In the genomic region with DNA sequence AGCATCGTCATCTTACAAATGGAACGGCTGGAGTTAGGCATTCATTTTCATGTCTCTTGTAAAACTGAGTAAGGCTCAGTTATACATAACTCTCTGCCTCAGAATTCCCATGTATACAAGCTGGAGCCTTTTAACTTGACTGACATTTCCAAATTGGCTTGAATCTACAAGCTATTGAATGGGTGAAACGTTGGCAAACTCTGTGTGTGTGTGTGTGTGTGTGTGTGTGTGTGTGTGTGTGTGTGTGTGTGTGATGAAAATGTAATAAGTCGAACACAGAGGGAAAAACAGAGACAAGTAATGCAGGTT, we compare ENCODE assay signal across 20 mouse cellular contexts.
DNase-seq lines count a peak whose midpoint lies in the region; ATAC-seq and TF ChIP-seq lines count a peak whose summit lies in the region.
"Had no signal": no experiment of that assay in that cellular context is flagged by ENCODE, and none has a peak within 500 bp of the region (broad histone marks: within the 10 kb centered on the region; RNA-seq: fewer than 3 reads in every experiment).

No protein-coding gene starts in this region.

- peaks cover 37% of the 10 kb centered on the region for H3K36me3 ChIP-seq in heart, embryonic 12.5 days
- 0 out of 2 replicates have a peak, but pooled peaks cover 8% of the 10 kb centered on the region for H3K36me3 ChIP-seq in hindbrain, embryonic 16.5 days (ENCODE audit: control insufficient read depth, insufficient read depth, low read length)
- peaks cover 58% of the 10 kb centered on the region for H3K36me3 ChIP-seq in hindbrain, embryonic 14.5 days (replicated peaks; ENCODE audit: control insufficient read depth, insufficient read depth)

- H3K9me3 ChIP-seq in heart, embryonic 12.5 days (replicated peaks): no peaks in the 10 kb centered on the region
- H3K9me3 ChIP-seq in hindbrain, embryonic 16.5 days (ENCODE audit: control insufficient read depth, low read length): no peaks in the 10 kb centered on the region
- H3K9me3 ChIP-seq in hindbrain, embryonic 14.5 days (ENCODE audit: control insufficient read depth, low read length): no peaks in the 10 kb centered on the region
- H3K9me3 ChIP-seq: hindbrain, embryonic 10.5 days; stomach, embryonic 15.5 days had no signal

- no peak for TF ChIP-seq CTCF in brain, embryonic 14.5 days (IDR thresholded peaks at IDR 0.05; ENCODE audit: borderline replicate concordance, extremely low read depth, insufficient read depth, insufficient read length)

- H3K9ac ChIP-seq in heart, embryonic 12.5 days: 0 out of 2 replicates have a peak overlapping the region, but pooled peaks have one; percentile 7
- H3K9ac ChIP-seq in hindbrain, embryonic 16.5 days (ENCODE audit: low read depth, low read length): no peak overlapping the region
- H3K9ac ChIP-seq in hindbrain, embryonic 14.5 days: no peak overlapping the region
- H3K9ac ChIP-seq: liver, postnatal 0 days; stomach, embryonic 15.5 days had no signal

- no peak for DNase-seq in heart, adult 18-20 months
- no peak for DNase-seq in hindbrain, embryonic 14.5 days (ENCODE audit: low spot score)
- DNase-seq in brain, adult 2 months (ENCODE audit: low read depth, low spot score): peak; percentile 12
- peak; percentile 30 for DNase-seq in brain, embryonic 14.5 days (ENCODE audit: low read depth)
- DNase-seq: adrenal gland, adult 2 months; cerebellum, adult 18-20 months; cerebellum, postnatal 14 days; gastrocnemius, adult 2 months; kidney, adult 18-20 months; kidney, postnatal 4 days; liver, postnatal 0 days; lung, postnatal 10 days; thymus, postnatal 25 days had no signal

- peaks cover 25% of the 10 kb centered on the region for H3K4me1 ChIP-seq in heart, embryonic 12.5 days (replicated peaks)
- H3K4me1 ChIP-seq in hindbrain, embryonic 16.5 days (ENCODE audit: control insufficient read depth, insufficient read depth, low read depth, low read length): peaks cover 3% of the 10 kb centered on the region
- no peaks in the 10 kb centered on the region for H3K4me1 ChIP-seq in hindbrain, embryonic 14.5 days (replicated peaks; ENCODE audit: control insufficient read depth, insufficient read depth, low read length)
- H3K4me1 ChIP-seq: hindbrain, embryonic 10.5 days; stomach, embryonic 15.5 days had no signal

- no peak for TF ChIP-seq POLR2A in brain, embryonic 14.5 days (IDR thresholded peaks at IDR 0.05; ENCODE audit: borderline replicate concordance, extremely low read depth, insufficient read depth, insufficient read length, poor library complexity, severe bottlenecking)

- H3K27me3 ChIP-seq in heart, embryonic 12.5 days (replicated peaks): no peaks in the 10 kb centered on the region
- H3K27me3 ChIP-seq in hindbrain, embryonic 16.5 days (replicated peaks; ENCODE audit: control insufficient read depth, insufficient read depth, low read length): no peaks in the 10 kb centered on the region
- no peaks in the 10 kb centered on the region for H3K27me3 ChIP-seq in hindbrain, embryonic 14.5 days (ENCODE audit: control insufficient read depth, insufficient read depth, low read length)
- H3K27me3 ChIP-seq: stomach, embryonic 15.5 days had no signal

- peak overlapping the region; percentile 36; the same call in 1 of the 2 replicates for H3K27ac ChIP-seq in heart, embryonic 12.5 days (ENCODE audit: poor library complexity, severe bottlenecking)
- no peak overlapping the region for H3K27ac ChIP-seq in hindbrain, embryonic 16.5 days (ENCODE audit: low read depth, low read length)
- no peak overlapping the region for H3K27ac ChIP-seq in hindbrain, embryonic 14.5 days
- H3K27ac ChIP-seq: gastrocnemius, adult 2 months; hindbrain, embryonic 10.5 days; stomach, embryonic 15.5 days had no signal

- H3K4me3 ChIP-seq in heart, embryonic 12.5 days: no peak overlapping the region
- H3K4me3 ChIP-seq in hindbrain, embryonic 16.5 days (ENCODE audit: low read length): no peak overlapping the region
- no peak overlapping the region for H3K4me3 ChIP-seq in hindbrain, embryonic 14.5 days (replicated peaks; ENCODE audit: low read length)
- H3K4me3 ChIP-seq: gastrocnemius, adult 2 months; hindbrain, embryonic 10.5 days; stomach, embryonic 15.5 days had no signal

- peak overlapping the region; percentile 41 for H3K4me2 ChIP-seq in heart, embryonic 12.5 days
- H3K4me2 ChIP-seq in hindbrain, embryonic 16.5 days (ENCODE audit: low read length): no peak overlapping the region
- no peak overlapping the region for H3K4me2 ChIP-seq in hindbrain, embryonic 14.5 days (replicated peaks)
- H3K4me2 ChIP-seq: midbrain, embryonic 11.5 days; stomach, embryonic 15.5 days had no signal

- no peak for ATAC-seq in heart, embryonic 12.5 days (ENCODE audit: insufficient number of reproducible peaks, low FRiP score)
- ATAC-seq in hindbrain, embryonic 16.5 days: 0 out of 2 replicates have a peak, but pooled peaks have one; percentile 22
- ATAC-seq in hindbrain, embryonic 14.5 days (ENCODE audit: low FRiP score): no peak
- ATAC-seq in monocyte, adult 5-6 weeks (replicated peaks; ENCODE audit: insufficient number of reproducible peaks, low FRiP score, low TSS enrichment, poor library complexity, severe bottlenecking): no peak
- ATAC-seq: inflammation-experienced regulatory T-cells, adult 6 months had no signal

- 43% methylated on average over 4 of the region's 4 CpGs for WGBS in heart, embryonic 12.5 days
- 77% methylated on average over 4 of the region's 4 CpGs for WGBS in hindbrain, embryonic 16.5 days
- WGBS in hindbrain, embryonic 14.5 days: 77% methylated on average over 4 of the region's 4 CpGs

Comparison
In these comparisons a context has a peak if more than half of its experiments do, and no peak if none do; other contexts are left out.
1. DNase-seq: peak in brain, adult 2 months (single experiment) and brain, embryonic 14.5 days (single experiment); none in heart, adult 18-20 months (0 of 2) and hindbrain, embryonic 14.5 days (single experiment).